Mouse (Mus musculus): Measurements from ENCODE around the gene Cep78.

DNA sequence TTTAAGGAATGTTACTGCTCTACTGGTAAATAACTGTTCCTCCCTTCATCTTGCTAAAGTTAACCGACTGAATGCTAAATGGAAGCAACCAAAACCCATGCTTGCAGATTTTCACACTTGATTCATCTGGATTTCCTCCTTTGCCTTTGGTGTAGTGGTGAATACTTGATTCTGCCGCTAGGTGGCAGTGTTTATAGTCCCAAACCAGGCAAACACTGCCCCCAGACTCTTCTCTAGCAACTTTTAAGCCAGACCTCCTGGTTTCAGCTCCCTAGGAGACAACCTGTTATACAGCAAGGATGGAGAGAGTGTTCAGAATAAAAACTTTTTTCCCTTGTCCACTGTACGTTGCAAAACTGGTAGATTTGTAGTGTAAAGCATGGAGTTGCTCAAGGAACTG is 13.4 kb upstream of the Cep78 start:
- TF ChIP-seq CTCF (IDR thresholded peaks at IDR 0.05; ENCODE audit: low read depth, low read length) (peak; percentile 38), POLR2A (IDR thresholded peaks at IDR 0.05; ENCODE audit: extremely low read depth, insufficient read depth, low read length) (no peak)
